Mouse (Mus musculus) liver, adult 2 months (tissue): Measurements from ENCODE around the gene Atp10a.

Experiments used
- CTCF ChIP-seq: fragments of 200-500 bp; IDR thresholded peaks from 2 replicates; pipeline ENCODE4 v1.5.1; 2011; ENCODE audit warnings: low read depth, low read length, control low read depth
- POLR2A ChIP-seq: fragments of 200-500 bp; IDR thresholded peaks from 2 replicates; pipeline ENCODE4 v1.6.1; 2011; ENCODE audit warnings: low read length, control low read depth; ENCODE audit not compliant: insufficient read depth; ENCODE audit errors: extremely low read depth

DNA sequence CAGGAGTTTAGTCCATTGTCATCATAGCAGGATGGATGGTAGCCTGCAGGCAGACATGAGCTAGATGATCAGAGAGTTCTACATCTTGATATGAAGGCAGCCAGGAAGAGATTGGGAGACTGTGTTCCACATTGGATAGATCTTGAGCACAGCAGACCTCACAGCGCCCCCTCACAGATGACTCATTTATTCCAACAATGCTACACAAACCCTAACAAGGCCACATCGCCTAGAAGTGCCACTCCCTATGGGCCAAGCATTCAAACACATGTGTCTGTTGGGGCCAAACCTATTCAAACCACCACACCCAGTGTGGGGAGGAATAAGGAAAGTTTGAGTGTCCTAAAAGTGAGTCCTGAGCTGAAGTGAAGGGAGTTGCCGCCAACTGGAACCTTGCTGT, 102.4 kb downstream of the Atp10a start:
- TF ChIP-seq CTCF (no peak), POLR2A (no peak)
